Mouse (Mus musculus) gastrocnemius, postnatal 4 days (tissue): ENCODE data around the gene Mrpl49. TPM values are rescaled to one million over a fixed set of nuclear protein-coding genes. Genes with fewer than 3 reads are reported as not detected.

Source experiments
- DNase-seq, 2 experiments: peaks; one replicate each; pipeline ENCODE4 v3.0.0; 2021 to 2022; ENCODE audit warnings: low spot score in 2 of 2, mixed read lengths in 2 of 2
- total RNA-seq, 2 experiments: library from RNA; stranded (reverse); gene quantifications; 2 replicates each; pipeline ENCODE4 v1.2.3; 2021

Gene Mrpl49
- total RNA-seq, 2 experiments from 2014 or later: 45.0 to 46.2 TPM

GRCm38 (mm10) chr19:6042293-6042692 lies 15.3 kb downstream of the Mrpl49 start:
- no peak for DNase-seq

GRCm38 (mm10) chr19:6040002-6040401 lies 17.6 kb downstream of the Mrpl49 start:
- DNase-seq: no peak

GRCm38 (mm10) chr19:6038326-6038725 lies 19.3 kb downstream of the Mrpl49 start:
- DNase-seq: no peak

GRCm38 (mm10) chr19:6037695-6038094 lies 19.9 kb downstream of the Mrpl49 start:
- DNase-seq: no peak

- DNase-seq: no peak
Measured at GRCm38 (mm10) chr19:6035966-6036585, 21.5 kb downstream of the Mrpl49 start.

GRCm38 (mm10) chr19:6030520-6031280 lies 26.9 kb downstream of the Mrpl49 start:
- no peak for DNase-seq

- DNase-seq: no peak
Measured at GRCm38 (mm10) chr19:6029426-6029825, 28.2 kb downstream of the Mrpl49 start.

- DNase-seq: no peak
Measured at GRCm38 (mm10) chr19:6028991-6029390, 28.6 kb downstream of the Mrpl49 start.

GRCm38 (mm10) chr19:6023930-6024329 lies 33.7 kb downstream of the Mrpl49 start:
- DNase-seq: no peak

- no peak for DNase-seq
Measured at GRCm38 (mm10) chr19:6023059-6023458, 34.5 kb downstream of the Mrpl49 start.

GRCm38 (mm10) chr19:6020276-6020675 lies 37.3 kb downstream of the Mrpl49 start:
- no peak for DNase-seq

GRCm38 (mm10) chr19:6018142-6019089 lies 39.2 kb downstream of the Mrpl49 start:
- DNase-seq: peak; percentile 73 to 86

GRCm38 (mm10) chr19:6016532-6016931 lies 41.1 kb downstream of the Mrpl49 start:
- no peak for DNase-seq

GRCm38 (mm10) chr19:6015511-6016315 lies 41.9 kb downstream of the Mrpl49 start, which contains the start of gene Capn1:
Gene Capn1, minus strand, starts transcription at chr19:6015897.
- DNase-seq: peak; percentile 73 to 83

- DNase-seq: peak; percentile 42 to 57
Measured at GRCm38 (mm10) chr19:6014991-6015510, 42.5 kb downstream of the Mrpl49 start.

- no peak for DNase-seq
Measured at GRCm38 (mm10) chr19:6013691-6014090, 43.9 kb downstream of the Mrpl49 start.

- no peak for DNase-seq
Measured at GRCm38 (mm10) chr19:6009137-6009536, 48.4 kb downstream of the Mrpl49 start.

GRCm38 (mm10) chr19:6007013-6007412 lies 50.6 kb downstream of the Mrpl49 start:
- DNase-seq: no peak

- DNase-seq: no peak
Measured at GRCm38 (mm10) chr19:6005541-6005940, 52.0 kb downstream of the Mrpl49 start.
